Mouse (Mus musculus) stomach, embryonic 16.5 days (tissue): ENCODE data around the gene Epha2. TPM values are rescaled to one million over a fixed set of nuclear protein-coding genes. Genes with fewer than 3 reads are reported as not detected.

Experiments
- ATAC-seq: fragments of 200-750 bp; cut with Nextera tagmentation; 2 replicates; pipeline ENCODE4 v1.8.0; 2017; ENCODE audit warnings: moderate number of reproducible peaks, moderate TSS enrichment; ENCODE audit not compliant: insufficient read depth, low FRiP score
- H3K27ac ChIP-seq: fragments of 300-500 bp; sonication (generic); 2 replicates; pipeline ENCODE4 v1.5.1; 2014; ENCODE audit warnings: low read length
- H3K27me3 ChIP-seq: fragments of 300-500 bp; sonication (generic); 2 replicates; pipeline ENCODE4 v1.6.1; 2014; ENCODE audit warnings: low read length, control low read depth, mixed read lengths; ENCODE audit not compliant: control insufficient read depth, insufficient read depth
- H3K36me3 ChIP-seq: fragments of 300-500 bp; sonication (generic); 2 replicates; pipeline ENCODE4 v1.6.1; 2014; ENCODE audit warnings: low read length; ENCODE audit not compliant: control insufficient read depth, insufficient read depth
- H3K4me1 ChIP-seq: fragments of 300-500 bp; sonication (generic); 2 replicates; pipeline ENCODE4 v1.6.1; 2014; ENCODE audit warnings: low read length, control low read depth, mixed read lengths; ENCODE audit not compliant: control insufficient read depth, insufficient read depth
- H3K4me2 ChIP-seq: fragments of 300-500 bp; sonication (generic); 2 replicates; pipeline ENCODE4 v1.6.1; 2014; ENCODE audit warnings: low read depth, low read length, mixed read lengths
- H3K4me3 ChIP-seq: fragments of 300-500 bp; sonication (generic); replicated peaks from 2 replicates; pipeline ENCODE4 v1.5.1; 2014; ENCODE audit warnings: mild to moderate bottlenecking, low read length
- H3K9ac ChIP-seq: fragments of 300-500 bp; sonication (generic); 2 replicates; pipeline ENCODE4 v1.6.1; 2014; ENCODE audit warnings: low read length
- H3K9me3 ChIP-seq: fragments of 300-500 bp; sonication (generic); replicated peaks from 2 replicates; pipeline ENCODE4 v1.6.1; 2016; ENCODE audit warnings: low read length, control low read depth; ENCODE audit not compliant: control insufficient read depth
- WGBS: fragments of 180-500 bp; shearing (Covaris S2); extraction: QIAGEN DNeasy Blood & Tissue Kit; methylation state at CpG from one replicate; pipeline ENCODE4 v1.1.7; 2014; 5-methylcytosine and 5-hydroxymethylcytosine counted together
- polyA plus RNA-seq: library from polyadenylated mRNA; unstranded; fragments of >200 nt; fragmentation: Nextera tagmentation; extraction: Ambion mirVana; gene quantifications from 2 replicates; pipeline ENCODE4 v1.2.1, GENCODE M21; 2015

Epha2 gene
- polyA plus RNA-seq, 1 experiment from 2014 or later, result 9.5 TPM

GRCm38 (mm10) chr4:141311506-141311905, 10.5 kb downstream of the Epha2 start:
- H3K4me1 ChIP-seq, result peaks cover 51% of the 10 kb centered on the region
- peak overlapping the region; percentile 8; the same call in 1 of the 2 replicates for H3K4me2 ChIP-seq
- 55% methylated on average over 6 of the region's 6 CpGs for WGBS
- peak overlapping the region; percentile 68 for H3K27ac ChIP-seq
- no peaks in the 10 kb centered on the region for H3K27me3 ChIP-seq
- H3K9me3 ChIP-seq, result no peaks in the 10 kb centered on the region
- peak overlapping the region; percentile 56 for H3K9ac ChIP-seq
- H3K4me3 ChIP-seq, result no peak overlapping the region
- H3K36me3 ChIP-seq, result no peaks in the 10 kb centered on the region
- no peak for ATAC-seq

- Histone ChIP-seq H3K27me3 (no peaks in the 10 kb centered on the region), H3K4me3 (no peak overlapping the region), H3K4me2 (peak overlapping the region; percentile 32; the same call in 1 of the 2 replicates), H3K9ac (peak overlapping the region; percentile 56), H3K27ac (peak overlapping the region; percentile 68), H3K9me3 (no peaks in the 10 kb centered on the region), H3K36me3 (no peaks in the 10 kb centered on the region), H3K4me1 (peaks cover 47% of the 10 kb centered on the region)
- ATAC-seq, result no peak
- 59% methylated on average over 2 of the region's 2 CpGs for WGBS
Measured at GRCm38 (mm10) chr4:141311908-141312307, 10.9 kb downstream of the Epha2 start.

DNA sequence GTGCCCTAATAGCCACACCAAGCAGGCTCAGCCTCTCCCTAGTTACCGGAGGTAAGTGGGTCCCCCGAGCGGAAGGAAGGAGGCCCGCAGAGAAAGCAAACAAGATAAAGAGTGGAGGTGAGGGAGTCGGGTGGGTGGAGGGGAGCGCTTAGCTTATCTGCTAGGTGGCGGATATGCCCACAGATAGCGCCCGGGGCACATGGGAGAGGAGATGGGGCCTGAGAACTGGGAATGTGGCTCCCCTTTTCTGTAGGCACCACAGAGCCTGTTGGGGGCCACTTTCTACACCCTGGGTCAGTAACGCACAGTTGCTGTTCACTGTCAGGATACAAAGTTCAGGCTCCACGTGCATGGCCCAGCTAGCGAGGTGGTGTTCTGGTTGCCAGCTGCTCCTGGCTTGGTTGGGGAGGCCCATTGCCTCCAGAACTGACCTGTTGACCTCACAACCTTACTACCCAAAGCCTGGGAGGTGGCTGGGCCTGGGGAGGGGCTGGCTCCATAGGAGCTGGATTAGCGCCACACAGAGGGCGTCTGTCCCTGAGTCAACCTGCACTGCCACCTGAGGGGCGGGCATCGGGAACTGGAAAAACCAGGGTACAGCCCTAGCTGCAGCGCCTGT, 11.6 kb downstream of the Epha2 start:
- WGBS, result 57% methylated on average over 17 of the region's 17 CpGs
- no peaks in the 10 kb centered on the region for H3K27me3 ChIP-seq
- H3K9ac ChIP-seq, result peak overlapping the region; percentile 42; the same call in 1 of the 2 replicates
- H3K4me3 ChIP-seq, result no peak overlapping the region
- peak; percentile 61 for ATAC-seq
- no peaks in the 10 kb centered on the region for H3K36me3 ChIP-seq
- peak overlapping the region; percentile 32 for H3K4me2 ChIP-seq
- no peaks in the 10 kb centered on the region for H3K9me3 ChIP-seq
- H3K4me1 ChIP-seq, result peaks cover 47% of the 10 kb centered on the region
- peak overlapping the region; percentile 68 for H3K27ac ChIP-seq

DNA sequence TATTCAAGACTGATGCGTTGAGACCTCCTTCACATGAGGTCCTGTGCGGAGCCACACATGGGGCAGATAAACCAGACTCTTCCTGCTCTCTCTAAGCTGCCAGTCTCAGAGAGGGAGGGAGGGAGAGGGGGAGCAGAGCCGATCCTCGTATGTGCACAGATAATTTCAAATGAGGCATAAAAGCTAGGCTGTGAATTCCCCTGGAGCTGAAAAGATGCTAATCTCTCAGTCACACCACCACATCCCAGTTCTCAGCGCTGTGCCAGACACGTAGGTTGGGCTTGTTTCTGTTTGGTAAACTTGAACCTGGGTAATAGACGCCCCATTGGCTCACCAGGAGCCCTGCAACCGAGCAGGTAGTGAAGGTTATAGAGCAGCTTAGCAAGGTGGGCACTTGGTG, 12.4 kb downstream of the Epha2 start:
- no peak for ATAC-seq
- 53% methylated on average over 8 of the region's 8 CpGs for WGBS
- Histone ChIP-seq H3K36me3 (peaks cover 2% of the 10 kb centered on the region; the same call in 1 of the 2 replicates), H3K27me3 (no peaks in the 10 kb centered on the region), H3K9me3 (no peaks in the 10 kb centered on the region), H3K4me3 (no peak overlapping the region), H3K4me1 (peaks cover 47% of the 10 kb centered on the region), H3K9ac (0 out of 2 replicates have a peak overlapping the region, but pooled peaks have one; percentile 25), H3K27ac (peak overlapping the region; percentile 68; the same call in 1 of the 2 replicates), H3K4me2 (peak overlapping the region; percentile 3; the same call in 1 of the 2 replicates)

DNA sequence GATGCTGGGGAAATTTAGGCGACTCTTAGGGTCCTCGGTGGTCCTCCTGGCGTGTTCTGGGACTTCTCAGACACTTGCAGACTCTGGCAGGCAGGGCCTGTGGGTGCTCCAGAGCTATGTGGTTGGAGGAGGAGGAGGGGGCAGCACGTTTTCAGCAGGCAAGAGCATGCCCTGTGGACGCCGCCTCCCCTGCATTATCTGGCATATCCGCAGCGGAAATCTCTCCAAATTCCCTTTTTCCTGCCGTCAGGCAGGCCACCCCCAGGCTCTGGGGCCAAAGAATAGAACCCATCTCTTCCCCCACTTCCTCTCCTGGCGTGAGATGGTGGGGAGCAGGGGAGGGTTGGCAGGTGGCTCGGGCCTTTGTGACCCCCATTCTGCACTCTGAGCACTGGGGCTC, 12.9 kb downstream of the Epha2 start:
- 46% methylated on average over 11 of the region's 11 CpGs for WGBS
- Histone ChIP-seq H3K4me2 (peak overlapping the region; percentile 3; the same call in 1 of the 2 replicates), H3K27me3 (no peaks in the 10 kb centered on the region), H3K9ac (0 out of 2 replicates have a peak overlapping the region, but pooled peaks have one; percentile 31), H3K4me3 (no peak overlapping the region), H3K4me1 (peaks cover 47% of the 10 kb centered on the region), H3K9me3 (no peaks in the 10 kb centered on the region), H3K36me3 (peaks cover 4% of the 10 kb centered on the region; the same call in 1 of the 2 replicates), H3K27ac (peak overlapping the region; percentile 68; the same call in 1 of the 2 replicates)
- ATAC-seq, result no peak

DNA sequence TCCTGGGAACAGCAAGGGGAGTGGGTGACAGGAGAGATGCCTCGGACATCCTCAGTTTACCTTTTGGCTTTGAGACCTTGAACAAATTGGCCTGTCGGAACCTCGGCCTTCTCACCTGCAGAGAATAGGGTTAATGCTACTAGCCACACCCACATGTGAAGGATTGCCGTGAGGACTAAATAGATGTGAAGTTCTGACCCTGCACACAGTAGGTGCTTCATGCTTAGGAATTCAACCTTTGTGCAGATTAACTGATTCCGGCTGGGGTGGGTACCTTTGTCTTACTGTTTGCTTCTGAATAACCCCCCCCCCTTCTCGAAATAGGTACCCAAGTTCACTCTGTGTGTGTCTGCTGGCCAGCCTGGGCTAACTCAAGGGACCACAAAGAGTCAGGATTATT, 13.7 kb downstream of the Epha2 start:
- H3K27me3 ChIP-seq, result no peaks in the 10 kb centered on the region
- peaks cover 4% of the 10 kb centered on the region; the same call in 1 of the 2 replicates for H3K36me3 ChIP-seq
- ATAC-seq, result no peak
- peaks cover 44% of the 10 kb centered on the region for H3K4me1 ChIP-seq
- H3K9ac ChIP-seq, result no peak overlapping the region
- no peak overlapping the region for H3K4me3 ChIP-seq
- no peak overlapping the region for H3K4me2 ChIP-seq
- WGBS, result 77% methylated on average over 6 of the region's 6 CpGs
- H3K9me3 ChIP-seq, result no peaks in the 10 kb centered on the region
- H3K27ac ChIP-seq, result no peak overlapping the region

GRCm38 (mm10) chr4:141316023-141316422, 15.0 kb downstream of the Epha2 start:
- no peak overlapping the region for H3K27ac ChIP-seq
- H3K27me3 ChIP-seq, result no peaks in the 10 kb centered on the region
- WGBS, result 54% methylated on average over 7 of the region's 7 CpGs
- H3K4me2 ChIP-seq, result no peak overlapping the region
- no peak overlapping the region for H3K4me3 ChIP-seq
- H3K36me3 ChIP-seq, result peaks cover 4% of the 10 kb centered on the region; the same call in 1 of the 2 replicates
- H3K9me3 ChIP-seq, result no peaks in the 10 kb centered on the region
- H3K9ac ChIP-seq, result no peak overlapping the region
- H3K4me1 ChIP-seq, result peaks cover 31% of the 10 kb centered on the region
- no peak for ATAC-seq

DNA sequence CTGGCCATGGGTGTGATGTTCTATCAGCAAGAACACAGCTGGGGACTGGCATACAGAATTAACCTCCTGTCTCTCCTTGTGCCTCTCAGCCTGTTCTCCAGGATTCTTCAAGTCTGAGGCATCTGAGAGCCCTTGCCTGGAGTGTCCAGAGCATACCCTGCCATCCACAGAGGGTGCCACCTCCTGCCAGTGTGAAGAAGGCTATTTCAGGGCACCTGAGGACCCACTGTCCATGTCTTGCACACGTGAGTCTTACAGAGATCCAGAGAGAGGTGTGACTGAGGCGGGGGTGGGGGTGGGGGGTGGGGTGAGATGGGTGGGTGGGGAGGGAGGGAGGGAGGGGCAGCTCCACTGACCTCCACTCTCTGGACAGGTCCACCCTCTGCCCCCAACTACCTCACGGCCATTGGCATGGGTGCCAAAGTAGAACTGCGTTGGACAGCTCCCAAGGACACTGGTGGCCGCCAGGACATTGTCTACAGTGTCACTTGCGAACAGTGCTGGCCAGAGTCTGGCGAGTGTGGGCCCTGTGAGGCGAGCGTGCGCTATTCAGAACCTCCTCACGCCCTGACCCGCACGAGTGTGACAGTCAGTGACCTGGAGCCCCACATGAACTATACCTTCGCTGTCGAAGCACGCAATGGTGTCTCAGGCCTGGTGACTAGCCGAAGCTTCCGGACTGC, 15.6 kb downstream of the Epha2 start:
- Histone ChIP-seq H3K4me3 (no peak overlapping the region), H3K4me2 (no peak overlapping the region), H3K36me3 (peaks cover 4% of the 10 kb centered on the region; the same call in 1 of the 2 replicates), H3K27me3 (no peaks in the 10 kb centered on the region), H3K27ac (no peak overlapping the region), H3K9me3 (no peaks in the 10 kb centered on the region), H3K4me1 (peaks cover 25% of the 10 kb centered on the region), H3K9ac (no peak overlapping the region)
- 84% methylated on average over 18 of the region's 18 CpGs for WGBS
- no peak for ATAC-seq

GRCm38 (mm10) chr4:141317914-141318313, 16.9 kb downstream of the Epha2 start:
- H3K4me2 ChIP-seq, result no peak overlapping the region
- no peak overlapping the region for H3K9ac ChIP-seq
- H3K4me3 ChIP-seq, result no peak overlapping the region
- no peak overlapping the region for H3K27ac ChIP-seq
- no peaks in the 10 kb centered on the region for H3K9me3 ChIP-seq
- ATAC-seq, result no peak
- H3K4me1 ChIP-seq, result peaks cover 12% of the 10 kb centered on the region
- H3K27me3 ChIP-seq, result no peaks in the 10 kb centered on the region
- H3K36me3 ChIP-seq, result peaks cover 8% of the 10 kb centered on the region; the same call in 1 of the 2 replicates
- WGBS, result 86% methylated on average over 7 of the region's 7 CpGs
